Mouse (Mus musculus) heart, embryonic 10.5 days (tissue): ENCODE measurements at regions not wholly inside any gene's neighbourhood (a gene's known extent, or its start where the extent isn't known, plus 50 kb on each side); places are given as distances from the start of the nearest gene placed in this dataset.

Experiments used
- DNase-seq: peaks from one replicate; pipeline ENCODE4 v3.0.0-alpha.2; 2017; ENCODE audit warnings: low spot score
- H3K27ac ChIP-seq: fragments of 300-500 bp; sonication (generic); 2 replicates; pipeline ENCODE4 v1.5.1; 2016; ENCODE audit warnings: mild to moderate bottlenecking
- H3K27me3 ChIP-seq: fragments of 300-500 bp; sonication (generic); 2 replicates; pipeline ENCODE4 v1.6.1; 2016; ENCODE audit warnings: mild to moderate bottlenecking; ENCODE audit not compliant: poor library complexity, insufficient read depth, severe bottlenecking
- H3K36me3 ChIP-seq: fragments of 300-500 bp; sonication (generic); 2 replicates; pipeline ENCODE4 v1.6.1; 2016; ENCODE audit warnings: mild to moderate bottlenecking, moderate library complexity
- H3K4me1 ChIP-seq: fragments of 300-500 bp; sonication (generic); 2 replicates; pipeline ENCODE4 v1.6.1; 2016; ENCODE audit warnings: mild to moderate bottlenecking
- H3K4me3 ChIP-seq: fragments of 300-500 bp; sonication (generic); 2 replicates; pipeline ENCODE4 v1.5.1; 2016; ENCODE audit warnings: mild to moderate bottlenecking, moderate library complexity
- H3K9me3 ChIP-seq: fragments of 300-500 bp; sonication (generic); 2 replicates; pipeline ENCODE4 v1.6.1; 2016; ENCODE audit warnings: mild to moderate bottlenecking, moderate library complexity
- WGBS: fragments of 180-500 bp; shearing (Covaris S2); methylation state at CpG from one replicate; pipeline ENCODE4 v1.1.7; 2016; 5-methylcytosine and 5-hydroxymethylcytosine counted together

- 88% methylated on average over 2 of the region's 2 CpGs for WGBS
- Histone ChIP-seq H3K4me3 (no peak overlapping the region), H3K4me1 (no peaks in the 10 kb centered on the region), H3K27ac (no peak overlapping the region), H3K9me3 (no peaks in the 10 kb centered on the region), H3K36me3 (no peaks in the 10 kb centered on the region), H3K27me3 (no peaks in the 10 kb centered on the region)
- DNase-seq, result no peak
Observed at GRCm38 (mm10) chr13:25774586-25775182, 504.4 kb upstream of the Nrsn1 start.

- Histone ChIP-seq H3K27ac (no peak overlapping the region), H3K4me3 (no peak overlapping the region), H3K9me3 (no peaks in the 10 kb centered on the region), H3K36me3 (no peaks in the 10 kb centered on the region), H3K4me1 (peaks cover 2% of the 10 kb centered on the region; the same call in 1 of the 2 replicates), H3K27me3 (no peaks in the 10 kb centered on the region)
- DNase-seq, result no peak
Observed at GRCm38 (mm10) chr13:25754515-25755105, 484.3 kb upstream of the Nrsn1 start.

- no peaks in the 10 kb centered on the region for H3K36me3 ChIP-seq
- no peak overlapping the region for H3K27ac ChIP-seq
- H3K4me3 ChIP-seq, result no peak overlapping the region
- 66% methylated on average over 4 of the region's 4 CpGs for WGBS
- H3K27me3 ChIP-seq, result no peaks in the 10 kb centered on the region
- no peaks in the 10 kb centered on the region for H3K9me3 ChIP-seq
- no peak for DNase-seq
- peaks cover 2% of the 10 kb centered on the region; the same call in 1 of the 2 replicates for H3K4me1 ChIP-seq
Observed at GRCm38 (mm10) chr13:25751409-25751777, 481.1 kb upstream of the Nrsn1 start.

- no peaks in the 10 kb centered on the region for H3K27me3 ChIP-seq
- H3K4me3 ChIP-seq, result no peak overlapping the region
- no peaks in the 10 kb centered on the region for H3K36me3 ChIP-seq
- H3K27ac ChIP-seq, result no peak overlapping the region
- no peak for DNase-seq
- WGBS, result 50% methylated on average over 8 of the region's 8 CpGs
- H3K4me1 ChIP-seq, result peaks cover 2% of the 10 kb centered on the region; the same call in 1 of the 2 replicates
- no peaks in the 10 kb centered on the region for H3K9me3 ChIP-seq
Observed at GRCm38 (mm10) chr13:25750460-25751408, 480.4 kb upstream of the Nrsn1 start.

GRCm38 (mm10) chr13:25738601-25739000 is 468.3 kb upstream of the Nrsn1 start:
- Histone ChIP-seq H3K36me3 (no peaks in the 10 kb centered on the region), H3K4me3 (no peak overlapping the region), H3K9me3 (no peaks in the 10 kb centered on the region), H3K4me1 (peaks cover 7% of the 10 kb centered on the region; the same call in 1 of the 2 replicates), H3K27me3 (no peaks in the 10 kb centered on the region), H3K27ac (no peak overlapping the region)
- 54% methylated on average over 2 of the region's 2 CpGs for WGBS
- no peak for DNase-seq

- Histone ChIP-seq H3K4me1 (no peaks in the 10 kb centered on the region), H3K27ac (no peak overlapping the region), H3K9me3 (no peaks in the 10 kb centered on the region), H3K36me3 (no peaks in the 10 kb centered on the region), H3K4me3 (no peak overlapping the region), H3K27me3 (no peaks in the 10 kb centered on the region)
- 87% methylated on average over 3 of the region's 3 CpGs for WGBS
- no peak for DNase-seq
Observed at GRCm38 (mm10) chr13:25729327-25729892, 459.1 kb upstream of the Nrsn1 start.

- no peaks in the 10 kb centered on the region for H3K9me3 ChIP-seq
- no peaks in the 10 kb centered on the region for H3K4me1 ChIP-seq
- 59% methylated on average over 1 of the region's 1 CpGs for WGBS
- DNase-seq, result no peak
- no peak overlapping the region for H3K27ac ChIP-seq
- H3K36me3 ChIP-seq, result no peaks in the 10 kb centered on the region
- H3K27me3 ChIP-seq, result no peaks in the 10 kb centered on the region
- H3K4me3 ChIP-seq, result no peak overlapping the region
Observed at GRCm38 (mm10) chr13:25727504-25728095, 457.3 kb upstream of the Nrsn1 start.

GRCm38 (mm10) chr13:25722595-25723525 is 452.6 kb upstream of the Nrsn1 start:
- 71% methylated on average over 4 of the region's 4 CpGs for WGBS

GRCm38 (mm10) chr13:25700965-25701364 is 430.7 kb upstream of the Nrsn1 start:
- Histone ChIP-seq H3K9me3 (no peaks in the 10 kb centered on the region), H3K27ac (no peak overlapping the region), H3K36me3 (no peaks in the 10 kb centered on the region), H3K4me1 (no peaks in the 10 kb centered on the region), H3K27me3 (no peaks in the 10 kb centered on the region), H3K4me3 (no peak overlapping the region)
- WGBS, result 83% methylated on average over 4 of the region's 4 CpGs
- DNase-seq, result no peak

More at GRCm38 (mm10) chr13:25722595-25723525, 452.6 kb upstream of the Nrsn1 start:
- no peaks in the 10 kb centered on the region for H3K9me3 ChIP-seq
- DNase-seq, result no peak
- no peaks in the 10 kb centered on the region for H3K27me3 ChIP-seq
- no peak overlapping the region for H3K27ac ChIP-seq
- H3K4me1 ChIP-seq, result no peaks in the 10 kb centered on the region
- H3K36me3 ChIP-seq, result no peaks in the 10 kb centered on the region
- H3K4me3 ChIP-seq, result no peak overlapping the region

GRCm38 (mm10) chr13:25695956-25696355 is 425.7 kb upstream of the Nrsn1 start:
- no peak for DNase-seq
- H3K36me3 ChIP-seq, result no peaks in the 10 kb centered on the region
- no peaks in the 10 kb centered on the region for H3K9me3 ChIP-seq
- H3K4me3 ChIP-seq, result no peak overlapping the region
- H3K4me1 ChIP-seq, result no peaks in the 10 kb centered on the region
- H3K27ac ChIP-seq, result no peak overlapping the region
- H3K27me3 ChIP-seq, result no peaks in the 10 kb centered on the region
- WGBS, result 90% methylated on average over 1 of the region's 1 CpGs

- Histone ChIP-seq H3K27me3 (no peaks in the 10 kb centered on the region), H3K27ac (no peak overlapping the region), H3K9me3 (no peaks in the 10 kb centered on the region), H3K36me3 (no peaks in the 10 kb centered on the region), H3K4me3 (no peak overlapping the region), H3K4me1 (no peaks in the 10 kb centered on the region)
- 87% methylated on average over 14 of the region's 14 CpGs for WGBS
- no peak for DNase-seq
Observed at GRCm38 (mm10) chr13:25695017-25695604, 424.8 kb upstream of the Nrsn1 start.
